ENCODE assay signal across 8 mouse cellular contexts in the genomic region with DNA sequence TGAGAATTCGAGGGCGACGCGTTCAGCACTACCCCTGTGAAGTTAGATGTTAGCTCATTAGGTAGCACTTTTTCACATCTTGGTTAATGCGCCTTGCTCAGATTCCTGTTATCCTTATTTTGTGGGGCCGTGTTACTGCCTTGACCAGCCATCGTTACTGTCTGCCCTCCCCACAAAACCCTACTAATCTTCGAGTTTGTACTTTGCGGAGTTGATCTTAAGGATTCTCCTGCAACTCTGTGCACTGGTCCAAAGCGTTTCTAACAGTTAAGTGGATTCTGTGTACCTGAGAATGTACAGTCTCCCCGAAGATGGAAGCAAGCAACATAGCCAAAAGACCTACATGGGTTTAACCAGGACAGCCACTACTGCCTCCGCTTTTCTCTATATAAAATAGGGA.
DNase-seq lines count a peak whose midpoint lies in the region; ATAC-seq and TF ChIP-seq lines count a peak whose summit lies in the region.

No protein-coding gene starts in this region.

- peak overlapping the region; percentile 80 for H3K4me2 ChIP-seq in heart, embryonic 13.5 days
- H3K4me2 ChIP-seq in hindbrain, embryonic 11.5 days (replicated peaks; ENCODE audit: low read depth, low read length) = peak overlapping the region; percentile 64

- no peak for TF ChIP-seq RAD21 in MEL (IDR thresholded peaks at IDR 0.05; ENCODE audit: low read depth, low read length)

- H3K27ac ChIP-seq in heart, embryonic 13.5 days (replicated peaks) = peak overlapping the region; percentile 93
- H3K27ac ChIP-seq in MEL (ENCODE audit: control insufficient read depth, low read depth, low read length) = no peak overlapping the region
- H3K27ac ChIP-seq in hindbrain, embryonic 11.5 days (ENCODE audit: low read depth, low read length) = 0 out of 2 replicates have a peak overlapping the region, but pooled peaks have one; percentile 95
- peak overlapping the region; percentile 98 for H3K27ac ChIP-seq in midbrain, embryonic 10.5 days (replicated peaks)

- no peak for TF ChIP-seq CTCF in MEL (IDR thresholded peaks at IDR 0.05 in 2 of 3, conservative IDR thresholded peaks at IDR 0.05 in 1 of 3; ENCODE audit: control insufficient read depth in 1 of 3, insufficient read depth in 1 of 3, low read depth in 2 of 3, low read length in 3 of 3, poor library complexity in 1 of 3, severe bottlenecking in 1 of 3)

- H3K9ac ChIP-seq in heart, embryonic 13.5 days = peak overlapping the region; percentile 97
- peak overlapping the region; percentile 86 for H3K9ac ChIP-seq in MEL (ENCODE audit: control insufficient read depth, low read depth, low read length, poor library complexity, severe bottlenecking)
- peak overlapping the region; percentile 59; the same call in 1 of the 2 replicates for H3K9ac ChIP-seq in hindbrain, embryonic 11.5 days (ENCODE audit: low read depth, low read length)

- ATAC-seq in heart, embryonic 13.5 days (ENCODE audit: extremely low read depth, insufficient number of reproducible peaks, low FRiP score, low TSS enrichment) = no peak
- no peak for ATAC-seq in hindbrain, embryonic 11.5 days (ENCODE audit: low FRiP score)

- H3K27me3 ChIP-seq in heart, embryonic 13.5 days (replicated peaks) = no peaks in the 10 kb centered on the region
- no peaks in the 10 kb centered on the region for H3K27me3 ChIP-seq in MEL (ENCODE audit: control insufficient read depth in 1 of 2, insufficient read depth in 2 of 2, low read length in 2 of 2)
- H3K27me3 ChIP-seq in hindbrain, embryonic 11.5 days (ENCODE audit: control insufficient read depth, insufficient read depth, low read length) = no peaks in the 10 kb centered on the region
- no peaks in the 10 kb centered on the region for H3K27me3 ChIP-seq in midbrain, embryonic 10.5 days (ENCODE audit: low read depth, poor library complexity, severe bottlenecking)

- TF ChIP-seq EP300 in MEL (IDR thresholded peaks at IDR 0.05; ENCODE audit: low read depth in 1 of 2, low read length in 2 of 2) = no peak

- peaks cover 5% of the 10 kb centered on the region; the same call in 1 of the 2 replicates for H3K9me3 ChIP-seq in heart, embryonic 13.5 days
- H3K9me3 ChIP-seq in MEL (replicated peaks; ENCODE audit: insufficient read depth, low read length) = no peaks in the 10 kb centered on the region
- no peaks in the 10 kb centered on the region for H3K9me3 ChIP-seq in hindbrain, embryonic 11.5 days (ENCODE audit: control insufficient read depth, low read length)
- H3K9me3 ChIP-seq in midbrain, embryonic 10.5 days (replicated peaks) = peaks cover 5% of the 10 kb centered on the region; the same call in 1 of the 2 replicates

- WGBS in heart, embryonic 13.5 days = 17% methylated on average over 12 of the region's 12 CpGs
- WGBS in hindbrain, embryonic 11.5 days = 20% methylated on average over 12 of the region's 12 CpGs
- WGBS in midbrain, embryonic 10.5 days = 14% methylated on average over 12 of the region's 12 CpGs

- H3K4me1 ChIP-seq in heart, embryonic 13.5 days = peaks cover 55% of the 10 kb centered on the region
- H3K4me1 ChIP-seq in MEL (ENCODE audit: control insufficient read depth in 1 of 2, insufficient read depth in 2 of 2, low read length in 2 of 2) = peaks cover 3 to 27% of the 10 kb centered on the region in 2 experiments; a peak in 3 of 4 replicates
- 0 out of 2 replicates have a peak, but pooled peaks cover 3% of the 10 kb centered on the region for H3K4me1 ChIP-seq in hindbrain, embryonic 11.5 days (replicated peaks; ENCODE audit: control insufficient read depth, insufficient read depth, low read length)
- H3K4me1 ChIP-seq in midbrain, embryonic 10.5 days = peaks cover 48% of the 10 kb centered on the region

- TF ChIP-seq POLR2A in MEL (IDR thresholded peaks at IDR 0.05; ENCODE audit: control insufficient read depth in 1 of 2, insufficient read depth in 1 of 2, low read depth in 1 of 2, low read length in 2 of 2, poor library complexity in 1 of 2) = no peak

- H3K36me3 ChIP-seq in heart, embryonic 13.5 days = peaks cover 5% of the 10 kb centered on the region
- peaks cover 0 to 11% of the 10 kb centered on the region in 2 experiments; a peak in 2 of 4 replicates for H3K36me3 ChIP-seq in MEL (ENCODE audit: control insufficient read depth in 1 of 2, insufficient read depth in 2 of 2, low read length in 2 of 2)
- H3K36me3 ChIP-seq in hindbrain, embryonic 11.5 days (ENCODE audit: control insufficient read depth, insufficient read depth, low read length) = no peaks in the 10 kb centered on the region
- peaks cover 11% of the 10 kb centered on the region for H3K36me3 ChIP-seq in midbrain, embryonic 10.5 days

- no peak for DNase-seq in heart, adult 18-20 months
- no peak for DNase-seq in MEL (ENCODE audit: low read depth, low spot score)
- DNase-seq in hindbrain, embryonic 11.5 days (ENCODE audit: low spot score) = no peak
- DNase-seq in midbrain, embryonic 10.5 days (ENCODE audit: low spot score) = no peak
- no peak for DNase-seq in embryo, embryonic 10 days (ENCODE audit: low spot score)
- no peak for DNase-seq in ovary, postnatal 36 days (ENCODE audit: low spot score)
- DNase-seq in thymus, postnatal 4 days = no peak

- peaks cover 1% of the 10 kb centered on the region; the same call in 1 of the 2 replicates for H3K79me2 ChIP-seq in MEL (ENCODE audit: control insufficient read depth, insufficient read depth, low read length, poor library complexity)

- H3K4me3 ChIP-seq in heart, embryonic 13.5 days = peak overlapping the region; percentile 83
- H3K4me3 ChIP-seq in MEL (ENCODE audit: control insufficient read depth in 1 of 2, insufficient read depth in 1 of 2, low read depth in 2 of 2, low read length in 2 of 2) = peak overlapping the region; percentile 83 to 89; a peak in 2 of 4 replicates
- peak overlapping the region; percentile 72 for H3K4me3 ChIP-seq in hindbrain, embryonic 11.5 days (ENCODE audit: low read depth, low read length)
- H3K4me3 ChIP-seq in midbrain, embryonic 10.5 days = peak overlapping the region; percentile 80

TF ChIP-seq in MEL, 35 proteins besides CTCF, POLR2A, EP300 and RAD21:
- TF ChIP-seq MXI1 (IDR thresholded peaks at IDR 0.05; ENCODE audit: low read depth, low read length) (no peak), TBP (IDR thresholded peaks at IDR 0.05; ENCODE audit: low read depth, low read length) (no peak), MYC (IDR thresholded peaks at IDR 0.05; ENCODE audit: low read depth, low read length) (no peak), USF2 (IDR thresholded peaks at IDR 0.05; ENCODE audit: borderline replicate concordance in 1 of 2, insufficient read depth in 1 of 2, low read depth in 1 of 2, low read length in 2 of 2) (no peak), HCFC1 (IDR thresholded peaks at IDR 0.05; ENCODE audit: low read depth, low read length) (no peak), GATA1 (IDR thresholded peaks at IDR 0.05; ENCODE audit: low read depth, low read length) (no peak), UBTF (IDR thresholded peaks at IDR 0.05; ENCODE audit: borderline replicate concordance, insufficient read depth, low read depth, low read length) (no peak), POLR2AphosphoS2 (IDR thresholded peaks at IDR 0.05; ENCODE audit: low read length) (no peak)
